Mouse (Mus musculus) neural tube, embryonic 12.5 days (tissue): Measurements from ENCODE around the gene Rapgef5. TPM values are rescaled to one million over a fixed set of nuclear protein-coding genes. Genes with fewer than 3 reads are reported as not detected.

Source experiments
- ATAC-seq: fragments of 200-750 bp; cut with Nextera tagmentation; 2 replicates; pipeline ENCODE4 v1.8.0; 2017; ENCODE audit warnings: low read depth, mild to moderate bottlenecking, moderate TSS enrichment, moderate library complexity; ENCODE audit not compliant: low FRiP score
- H3K27ac ChIP-seq: fragments of 300-500 bp; sonication (generic); 2 replicates; pipeline ENCODE4 v1.5.1; 2016
- H3K27me3 ChIP-seq: fragments of 300-500 bp; sonication (generic); replicated peaks from 2 replicates; pipeline ENCODE4 v1.6.1; 2016; ENCODE audit warnings: mild to moderate bottlenecking
- H3K36me3 ChIP-seq: fragments of 300-500 bp; sonication (generic); 2 replicates; pipeline ENCODE4 v1.6.1; 2016; ENCODE audit warnings: mild to moderate bottlenecking
- H3K4me1 ChIP-seq: fragments of 300-500 bp; sonication (generic); 2 replicates; pipeline ENCODE4 v1.6.1; 2016
- H3K4me2 ChIP-seq: fragments of 300-500 bp; sonication (generic); replicated peaks from 2 replicates; pipeline ENCODE4 v1.6.1; 2016; ENCODE audit warnings: mild to moderate bottlenecking
- H3K4me3 ChIP-seq: fragments of 300-500 bp; sonication (generic); 2 replicates; pipeline ENCODE4 v1.5.1; 2016
- H3K9ac ChIP-seq: fragments of 300-500 bp; sonication (generic); 2 replicates; pipeline ENCODE4 v1.6.1; 2016; ENCODE audit warnings: mild to moderate bottlenecking
- H3K9me3 ChIP-seq: fragments of 300-500 bp; sonication (generic); 2 replicates; pipeline ENCODE4 v1.6.1; 2016; ENCODE audit warnings: mild to moderate bottlenecking
- WGBS: fragments of 180-500 bp; shearing (Covaris S2); methylation state at CpG from one replicate; pipeline ENCODE4 v1.1.7; 2016; 5-methylcytosine and 5-hydroxymethylcytosine counted together
- polyA plus RNA-seq: library from polyadenylated mRNA; unstranded; fragments of >200 nt; fragmentation: Nextera tagmentation; extraction: Ambion mirVana; gene quantifications from 2 replicates; pipeline ENCODE4 v1.2.1, GENCODE M21; 2016

Rapgef5 gene
- polyA plus RNA-seq, 1 experiment from 2014 or later, result 35.8 TPM

DNA sequence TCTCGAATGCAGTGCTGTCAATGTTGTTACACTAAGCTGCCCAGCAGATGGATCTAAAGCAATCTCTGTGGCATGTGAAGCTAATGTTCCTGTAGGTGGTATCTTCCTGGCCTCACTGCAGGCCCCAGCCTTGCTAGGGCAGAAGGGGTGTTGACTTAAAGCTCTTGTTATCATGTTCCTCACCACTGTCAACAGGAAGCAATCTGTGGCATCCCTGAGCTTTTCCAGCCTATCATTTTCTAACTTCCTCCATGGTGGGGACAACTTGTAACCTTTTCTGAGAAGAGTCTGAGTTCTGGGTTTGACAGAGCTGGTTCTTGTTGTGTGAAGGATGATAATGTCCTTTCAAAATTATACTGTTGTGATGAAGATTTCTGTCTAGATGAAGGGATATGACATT, 115.9 kb downstream of the Rapgef5 start:
- 74% methylated on average over 1 of the region's 1 CpGs for WGBS
- Histone ChIP-seq H3K27me3 (no peaks in the 10 kb centered on the region), H3K4me1 (peaks cover 11% of the 10 kb centered on the region; the same call in 1 of the 2 replicates), H3K9ac (no peak overlapping the region), H3K4me2 (no peak overlapping the region), H3K4me3 (no peak overlapping the region), H3K27ac (no peak overlapping the region), H3K36me3 (no peaks in the 10 kb centered on the region), H3K9me3 (no peaks in the 10 kb centered on the region)
- ATAC-seq, result no peak

- Histone ChIP-seq H3K27me3 (no peaks in the 10 kb centered on the region), H3K27ac (no peak overlapping the region), H3K4me3 (no peak overlapping the region), H3K4me1 (peaks cover 7% of the 10 kb centered on the region; the same call in 1 of the 2 replicates), H3K36me3 (no peaks in the 10 kb centered on the region), H3K4me2 (no peak overlapping the region), H3K9me3 (no peaks in the 10 kb centered on the region), H3K9ac (no peak overlapping the region)
- ATAC-seq, result no peak
- 62% methylated on average over 2 of the region's 2 CpGs for WGBS
These were observed 120.0 kb downstream of the Rapgef5 start for GRCm38 (mm10) chr12:117636139-117636772.

DNA sequence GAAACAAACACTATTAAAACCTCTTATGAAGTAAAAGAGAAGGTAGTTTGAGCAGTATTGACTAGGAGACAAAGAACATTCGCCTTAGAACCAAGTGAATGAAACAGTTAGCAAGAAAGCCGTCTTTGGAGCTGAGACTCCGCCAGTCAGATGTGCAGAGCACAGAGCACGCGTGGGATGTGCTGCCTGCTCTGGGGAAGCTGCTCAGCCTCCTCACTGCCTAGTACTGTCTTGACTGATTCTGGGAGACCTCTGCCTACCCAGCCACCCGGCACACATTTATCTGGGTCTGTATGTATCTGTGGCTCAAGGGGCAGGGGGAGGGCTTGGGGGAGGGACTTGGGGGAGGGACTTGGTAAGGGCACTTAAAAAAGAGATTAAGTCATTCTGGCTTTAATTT, 120.7 kb downstream of the Rapgef5 start:
- WGBS, result 75% methylated on average over 6 of the region's 6 CpGs
- Histone ChIP-seq H3K36me3 (no peaks in the 10 kb centered on the region), H3K4me1 (peaks cover 7% of the 10 kb centered on the region; the same call in 1 of the 2 replicates), H3K4me2 (no peak overlapping the region), H3K4me3 (no peak overlapping the region), H3K27me3 (no peaks in the 10 kb centered on the region), H3K27ac (no peak overlapping the region), H3K9ac (no peak overlapping the region), H3K9me3 (no peaks in the 10 kb centered on the region)
- ATAC-seq, result peak; percentile 30; the same call in 1 of the 2 replicates

GRCm38 (mm10) chr12:117638833-117639232, 122.6 kb downstream of the Rapgef5 start:
- Histone ChIP-seq H3K27ac (no peak overlapping the region), H3K9ac (no peak overlapping the region), H3K4me3 (no peak overlapping the region), H3K9me3 (no peaks in the 10 kb centered on the region), H3K4me2 (no peak overlapping the region), H3K4me1 (peaks cover 7% of the 10 kb centered on the region; the same call in 1 of the 2 replicates), H3K36me3 (no peaks in the 10 kb centered on the region), H3K27me3 (no peaks in the 10 kb centered on the region)
- 78% methylated on average over 2 of the region's 2 CpGs for WGBS
- no peak for ATAC-seq

GRCm38 (mm10) chr12:117639356-117640121, 123.3 kb downstream of the Rapgef5 start:
- Histone ChIP-seq H3K4me3 (no peak overlapping the region), H3K36me3 (no peaks in the 10 kb centered on the region), H3K27ac (no peak overlapping the region), H3K4me2 (no peak overlapping the region), H3K4me1 (peaks cover 7% of the 10 kb centered on the region; the same call in 1 of the 2 replicates), H3K9me3 (no peaks in the 10 kb centered on the region), H3K27me3 (no peaks in the 10 kb centered on the region), H3K9ac (no peak overlapping the region)
- WGBS, result 63% methylated on average over 6 of the region's 6 CpGs
- no peak for ATAC-seq

DNA sequence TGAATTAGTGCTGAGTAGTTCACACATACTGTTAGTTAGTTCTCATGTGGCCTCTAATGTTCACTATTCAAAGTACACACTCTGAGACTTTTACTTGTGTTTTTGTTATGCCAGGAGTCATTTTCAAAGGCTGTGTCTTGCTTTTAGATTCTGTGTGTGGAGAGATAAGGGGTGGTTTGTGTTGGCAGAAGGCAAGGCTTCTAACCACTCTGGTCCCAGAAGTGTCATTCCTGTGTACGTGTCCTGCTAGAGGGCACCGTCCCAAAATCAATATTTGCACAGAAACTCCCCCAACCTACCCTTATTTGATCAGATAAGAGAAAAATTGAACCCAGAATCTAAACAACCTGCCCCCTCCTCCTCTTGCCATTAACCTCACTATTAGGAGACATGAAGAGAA, 126.2 kb downstream of the Rapgef5 start:
- Histone ChIP-seq H3K27ac (no peak overlapping the region), H3K9ac (no peak overlapping the region), H3K4me2 (no peak overlapping the region), H3K27me3 (no peaks in the 10 kb centered on the region), H3K4me3 (no peak overlapping the region), H3K36me3 (no peaks in the 10 kb centered on the region), H3K9me3 (no peaks in the 10 kb centered on the region), H3K4me1 (peaks cover 7% of the 10 kb centered on the region; the same call in 1 of the 2 replicates)
- 92% methylated on average over 2 of the region's 2 CpGs for WGBS
- no peak for ATAC-seq

DNA sequence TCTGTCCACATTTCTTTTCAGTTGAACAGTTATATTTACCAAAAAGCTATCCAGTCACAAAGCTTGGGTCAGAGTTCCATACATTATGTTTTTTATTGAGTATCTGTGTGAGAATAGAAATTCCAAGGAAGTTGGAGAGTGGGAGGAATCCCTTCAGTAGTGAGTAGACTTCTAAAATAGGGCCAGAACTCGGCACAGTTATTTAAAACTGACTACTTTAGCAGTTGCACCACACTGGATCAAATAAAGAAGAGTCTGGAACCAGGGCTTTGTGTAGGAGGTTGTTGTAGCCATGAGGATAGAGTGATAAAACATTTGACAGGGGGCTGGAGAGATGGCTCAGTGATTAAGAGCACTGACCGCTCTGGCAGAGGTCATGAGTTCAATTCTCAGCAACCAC, 129.5 kb downstream of the Rapgef5 start:
- ATAC-seq, result no peak
- H3K9me3 ChIP-seq, result no peaks in the 10 kb centered on the region
- no peak overlapping the region for H3K4me2 ChIP-seq
- no peaks in the 10 kb centered on the region for H3K27me3 ChIP-seq
- no peaks in the 10 kb centered on the region for H3K36me3 ChIP-seq
- H3K4me1 ChIP-seq, result no peaks in the 10 kb centered on the region
- no peak overlapping the region for H3K9ac ChIP-seq
- H3K27ac ChIP-seq, result no peak overlapping the region
- no peak overlapping the region for H3K4me3 ChIP-seq
- 87% methylated on average over 2 of the region's 2 CpGs for WGBS

DNA sequence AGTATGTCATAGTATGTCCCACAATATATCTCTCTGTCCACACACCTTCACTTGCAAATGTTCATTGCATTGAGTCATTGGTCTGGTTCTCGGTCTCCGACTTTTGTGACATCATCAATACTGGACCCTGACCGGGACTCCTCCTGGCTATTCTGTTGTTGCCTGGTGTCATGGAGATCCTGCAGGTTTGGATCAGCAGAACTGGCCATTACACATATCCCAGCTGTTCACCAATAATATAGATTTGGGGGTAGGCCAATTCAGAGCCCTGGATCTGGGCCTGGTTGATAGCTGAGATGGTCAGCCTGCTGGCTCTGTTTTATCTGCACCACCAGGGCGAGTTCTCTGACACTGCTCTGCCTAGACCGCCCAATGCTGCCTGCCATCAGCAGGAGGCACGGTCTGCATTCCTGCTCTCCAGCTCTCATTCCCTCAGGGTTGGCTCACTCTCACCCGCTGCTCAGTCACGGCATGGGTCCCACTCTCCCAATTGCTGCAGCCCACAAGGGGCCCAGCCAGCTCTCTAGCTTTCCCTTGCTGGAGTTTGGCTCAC, 137.7 kb downstream of the Rapgef5 start:
- ATAC-seq, result no peak
- H3K4me3 ChIP-seq, result no peak overlapping the region
- 84% methylated on average over 8 of the region's 8 CpGs for WGBS

GRCm38 (mm10) chr12:117656935-117657334, 140.7 kb downstream of the Rapgef5 start:
- Histone ChIP-seq H3K4me3 (no peak overlapping the region), H3K27me3 (no peaks in the 10 kb centered on the region), H3K4me1 (no peaks in the 10 kb centered on the region), H3K9me3 (no peaks in the 10 kb centered on the region), H3K4me2 (no peak overlapping the region), H3K36me3 (no peaks in the 10 kb centered on the region), H3K9ac (no peak overlapping the region), H3K27ac (no peak overlapping the region)
- 86% methylated on average over 4 of the region's 4 CpGs for WGBS
- no peak for ATAC-seq

More for the DNA sequence above, 137.7 kb downstream of the Rapgef5 start:
- Histone ChIP-seq H3K9me3 (no peaks in the 10 kb centered on the region), H3K27me3 (no peaks in the 10 kb centered on the region), H3K27ac (no peak overlapping the region), H3K4me2 (no peak overlapping the region), H3K36me3 (no peaks in the 10 kb centered on the region), H3K4me1 (no peaks in the 10 kb centered on the region), H3K9ac (no peak overlapping the region)

DNA sequence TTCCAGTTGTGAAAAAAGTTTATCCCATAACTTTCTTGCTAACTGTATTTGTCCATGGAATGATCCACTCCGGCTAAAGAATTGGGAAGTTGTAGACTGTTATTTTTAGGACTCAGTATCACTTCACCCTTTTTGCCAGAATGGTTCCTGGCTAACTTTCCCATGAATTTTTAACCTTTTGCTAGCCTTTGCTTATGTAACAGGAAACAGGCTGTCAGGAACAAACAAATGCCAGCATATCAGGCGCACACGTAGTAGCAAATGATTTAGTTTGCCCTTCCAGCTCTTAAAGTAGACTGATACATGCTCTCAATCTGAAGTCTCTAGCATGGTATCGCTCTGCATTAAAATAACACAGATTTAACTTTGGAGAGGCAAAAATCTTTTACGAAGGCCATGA, 141.5 kb downstream of the Rapgef5 start:
- no peak overlapping the region for H3K4me2 ChIP-seq
- no peak overlapping the region for H3K9ac ChIP-seq
- 85% methylated on average over 5 of the region's 5 CpGs for WGBS
- no peaks in the 10 kb centered on the region for H3K27me3 ChIP-seq
- no peaks in the 10 kb centered on the region for H3K9me3 ChIP-seq
- no peak for ATAC-seq
- no peak overlapping the region for H3K27ac ChIP-seq
- H3K4me3 ChIP-seq, result no peak overlapping the region
- no peaks in the 10 kb centered on the region for H3K36me3 ChIP-seq
- H3K4me1 ChIP-seq, result no peaks in the 10 kb centered on the region

GRCm38 (mm10) chr12:117658821-117659220, 142.5 kb downstream of the Rapgef5 start:
- 32% methylated on average over 6 of the region's 6 CpGs for WGBS
- Histone ChIP-seq H3K36me3 (no peaks in the 10 kb centered on the region), H3K4me1 (no peaks in the 10 kb centered on the region), H3K27me3 (no peaks in the 10 kb centered on the region), H3K4me3 (no peak overlapping the region), H3K9ac (no peak overlapping the region), H3K27ac (no peak overlapping the region), H3K9me3 (no peaks in the 10 kb centered on the region), H3K4me2 (no peak overlapping the region)
- no peak for ATAC-seq

GRCm38 (mm10) chr12:117660361-117660760, 144.1 kb downstream of the Rapgef5 start:
- Histone ChIP-seq H3K4me1 (no peaks in the 10 kb centered on the region), H3K4me3 (no peak overlapping the region), H3K27me3 (no peaks in the 10 kb centered on the region), H3K9ac (no peak overlapping the region), H3K36me3 (no peaks in the 10 kb centered on the region), H3K9me3 (no peaks in the 10 kb centered on the region), H3K4me2 (no peak overlapping the region), H3K27ac (no peak overlapping the region)
- no peak for ATAC-seq
- WGBS, result 36% methylated on average over 4 of the region's 4 CpGs
